Mouse (Mus musculus): ENCODE data around the gene Dzip1l. TPM values are rescaled to one million over a fixed set of nuclear protein-coding genes. Genes with fewer than 3 reads are reported as not detected.
A peak's percentile ranks its signal among the peaks of the same experiment; 100 is the strongest.
"Not testable (repeated sequence)": the region's sequence is repeated elsewhere in the genome, so short reads cannot be mapped to it uniquely, and the experiment has no call there.

The Dzip1l gene
- 0.54 and 0.69 TPM in 2 replicates for polyA plus RNA-seq (2012; rRNA removed)

DNA sequence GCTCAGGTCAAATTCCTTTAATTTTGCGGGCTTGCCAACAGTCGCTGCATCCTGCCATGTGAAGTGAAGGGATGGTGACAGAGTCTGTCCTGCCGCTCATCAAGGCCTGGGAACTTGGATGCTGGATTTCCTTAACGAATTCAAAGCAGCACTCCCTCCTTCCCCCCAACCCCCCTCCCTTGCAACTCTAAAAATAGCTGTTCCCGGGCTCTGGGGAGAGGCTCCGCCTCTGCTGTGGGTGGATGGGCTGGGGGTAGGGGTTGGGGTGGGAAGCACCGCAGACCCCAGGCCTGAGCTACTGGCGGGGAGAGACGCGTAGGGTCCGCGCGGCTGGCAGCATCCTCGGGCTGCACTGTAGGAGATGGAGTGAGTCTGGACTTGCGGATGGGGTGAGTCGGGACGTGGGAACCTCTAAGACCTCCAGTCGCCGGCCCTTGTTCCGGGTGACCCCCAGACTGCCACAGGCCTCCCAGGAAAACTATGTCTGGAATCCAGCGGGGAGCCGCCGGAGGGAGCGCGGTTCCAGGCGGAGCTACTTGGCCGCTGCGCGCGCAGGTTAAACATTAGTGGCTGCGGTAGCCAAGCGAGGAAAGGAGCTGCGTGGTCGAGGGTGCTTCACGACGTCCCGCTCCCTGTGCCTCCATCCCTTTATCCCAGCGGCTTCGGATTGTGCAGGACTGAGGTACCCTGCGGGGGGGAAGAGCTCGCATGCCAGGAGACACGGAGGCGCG lies at the start of gene Dzip1l:
Dzip1l (plus strand) TSS at position 216 of the 731 bp plus-strand sequence.
- H3K4me1 ChIP-seq (ENCODE audit: control insufficient read depth, insufficient read depth, low read length), result peaks cover 3% of the 10 kb centered on the region
- H3K27ac ChIP-seq (ENCODE audit: control insufficient read depth, insufficient read depth, low read depth, low read length), result peak within 1 kb of the TSS; percentile 57
- H3K27me3 ChIP-seq (ENCODE audit: control insufficient read depth, insufficient read depth, low read length), result no peaks in the 10 kb centered on the region
- H3K4me3 ChIP-seq (ENCODE audit: control insufficient read depth, low read depth, low read length), result peak within 1 kb of the TSS; percentile 76
- H3K36me3 ChIP-seq (ENCODE audit: control insufficient read depth, insufficient read depth, low read length), result no peaks in the 10 kb centered on the region
- TF ChIP-seq CTCF (IDR thresholded peaks at IDR 0.05; ENCODE audit: control insufficient read depth, insufficient read depth, insufficient replicate concordance, low read depth, low read length) (no peak), POLR2A (IDR thresholded peaks at IDR 0.05; ENCODE audit: control insufficient read depth, low read depth, low read length) (no peak)

DNA sequence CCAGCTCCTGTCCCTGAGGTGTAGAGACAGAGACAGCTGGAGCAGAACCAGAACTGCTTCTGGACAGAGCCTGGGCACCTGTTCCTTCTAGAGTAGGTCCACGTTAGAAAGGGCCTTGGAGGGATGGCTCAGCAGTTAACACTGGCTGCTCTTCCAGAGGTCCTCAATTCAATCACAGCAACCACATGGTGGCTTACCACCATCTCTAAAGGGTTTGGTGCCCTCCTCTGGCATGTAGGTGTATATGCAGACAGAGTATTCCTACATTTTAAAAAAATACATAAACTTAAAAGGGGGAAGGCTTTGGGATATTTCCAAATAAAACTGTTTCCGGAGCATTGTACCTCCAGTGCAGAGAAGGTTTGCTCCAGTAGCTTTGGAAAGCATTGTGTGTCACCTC lies 48.6 kb upstream of the Dzip1l start:
- H3K27me3 ChIP-seq (ENCODE audit: control insufficient read depth, insufficient read depth, low read length), result no peaks in the 10 kb centered on the region
- H3K27ac ChIP-seq (ENCODE audit: control insufficient read depth, insufficient read depth, low read depth, low read length), result no peak overlapping the region
- H3K36me3 ChIP-seq (ENCODE audit: control insufficient read depth, insufficient read depth, low read length), result peaks cover 3% of the 10 kb centered on the region; the same call in 1 of the 2 replicates
- no peak overlapping the region for H3K4me3 ChIP-seq (ENCODE audit: control insufficient read depth, low read depth, low read length)
- H3K4me1 ChIP-seq (ENCODE audit: control insufficient read depth, insufficient read depth, low read length), result no peaks in the 10 kb centered on the region; the same call in 1 of the 2 replicates
- TF ChIP-seq CTCF (IDR thresholded peaks at IDR 0.05; ENCODE audit: control insufficient read depth, insufficient read depth, insufficient replicate concordance, low read depth, low read length) (no peak), POLR2A (IDR thresholded peaks at IDR 0.05; ENCODE audit: control insufficient read depth, low read depth, low read length) (no peak)

DNA sequence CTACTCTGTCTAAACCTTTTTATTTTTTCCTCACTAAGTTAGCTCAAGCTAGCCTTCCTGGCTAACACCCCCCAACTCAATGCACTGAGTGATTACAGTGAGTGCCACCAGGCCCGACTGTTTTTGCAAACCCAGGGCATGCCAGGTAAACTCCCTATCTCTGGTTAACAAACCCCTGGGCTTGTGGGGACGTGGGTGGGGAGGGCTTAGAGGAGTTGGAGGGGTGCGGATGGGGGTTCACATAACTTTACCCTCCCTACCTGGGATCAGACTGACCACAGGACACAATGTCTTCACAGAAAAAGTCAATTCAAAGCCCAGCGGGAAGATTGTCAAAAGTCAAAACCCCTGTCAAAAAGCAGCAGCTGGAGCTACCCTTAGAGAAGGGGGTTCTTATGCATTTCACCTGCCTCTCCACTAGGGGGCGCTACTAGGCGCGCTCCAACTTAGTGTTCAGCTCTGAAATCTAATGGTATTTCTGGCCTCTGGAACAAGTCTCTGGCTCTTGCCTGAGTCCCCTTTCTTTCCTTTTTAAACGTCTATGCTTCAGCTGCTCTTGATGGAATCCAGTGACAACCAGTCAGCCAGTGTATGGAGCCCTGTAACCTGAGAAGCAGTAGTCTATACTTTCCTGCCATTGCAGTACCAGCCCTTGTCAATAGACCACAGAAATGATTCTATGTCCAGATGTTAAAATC lies 41.6 kb upstream of the Dzip1l start:
- no peak overlapping the region for H3K27ac ChIP-seq (ENCODE audit: control insufficient read depth, insufficient read depth, low read depth, low read length)

DNA sequence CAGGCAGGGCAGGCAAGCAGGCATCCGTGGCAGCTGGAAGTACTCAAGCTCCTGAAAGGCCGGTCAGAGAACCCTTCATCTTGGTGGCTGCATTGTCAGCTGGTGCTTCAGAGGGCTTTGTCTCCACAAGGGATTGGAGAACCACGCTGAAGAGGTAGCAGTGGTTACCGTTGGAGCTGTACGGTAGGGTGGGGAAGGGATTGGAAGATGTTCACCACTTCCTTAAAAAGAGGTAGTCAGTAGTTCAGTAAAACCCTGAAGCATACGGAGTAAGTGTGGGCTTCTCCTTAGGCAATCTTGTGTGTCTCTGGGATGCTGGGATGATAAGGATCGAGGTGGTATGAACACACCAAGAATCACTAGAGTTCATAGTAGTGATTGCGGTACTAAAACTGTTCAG lies 38.2 kb upstream of the Dzip1l start:
- Histone ChIP-seq H3K4me3 (ENCODE audit: control insufficient read depth, low read depth, low read length) (no peak overlapping the region), H3K27me3 (ENCODE audit: control insufficient read depth, insufficient read depth, low read length) (no peaks in the 10 kb centered on the region), H3K4me1 (ENCODE audit: control insufficient read depth, insufficient read depth, low read length) (0 out of 2 replicates have a peak, but pooled peaks cover 2% of the 10 kb centered on the region), H3K36me3 (ENCODE audit: control insufficient read depth, insufficient read depth, low read length) (no peaks in the 10 kb centered on the region), H3K27ac (ENCODE audit: control insufficient read depth, insufficient read depth, low read depth, low read length) (no peak overlapping the region)
- TF ChIP-seq POLR2A (IDR thresholded peaks at IDR 0.05; ENCODE audit: control insufficient read depth, low read depth, low read length) (no peak), CTCF (IDR thresholded peaks at IDR 0.05; ENCODE audit: control insufficient read depth, insufficient read depth, insufficient replicate concordance, low read depth, low read length) (no peak)

More for the DNA sequence above, 41.6 kb upstream of the Dzip1l start:
- Histone ChIP-seq H3K27me3 (ENCODE audit: control insufficient read depth, insufficient read depth, low read length) (no peaks in the 10 kb centered on the region), H3K36me3 (ENCODE audit: control insufficient read depth, insufficient read depth, low read length) (peaks cover 2% of the 10 kb centered on the region; the same call in 1 of the 2 replicates), H3K4me1 (ENCODE audit: control insufficient read depth, insufficient read depth, low read length) (0 out of 2 replicates have a peak, but pooled peaks cover 2% of the 10 kb centered on the region), H3K4me3 (ENCODE audit: control insufficient read depth, low read depth, low read length) (no peak overlapping the region)
- TF ChIP-seq CTCF (IDR thresholded peaks at IDR 0.05; ENCODE audit: control insufficient read depth, insufficient read depth, insufficient replicate concordance, low read depth, low read length), result peak; percentile 87
- TF ChIP-seq POLR2A (IDR thresholded peaks at IDR 0.05; ENCODE audit: control insufficient read depth, low read depth, low read length), result no peak

DNA sequence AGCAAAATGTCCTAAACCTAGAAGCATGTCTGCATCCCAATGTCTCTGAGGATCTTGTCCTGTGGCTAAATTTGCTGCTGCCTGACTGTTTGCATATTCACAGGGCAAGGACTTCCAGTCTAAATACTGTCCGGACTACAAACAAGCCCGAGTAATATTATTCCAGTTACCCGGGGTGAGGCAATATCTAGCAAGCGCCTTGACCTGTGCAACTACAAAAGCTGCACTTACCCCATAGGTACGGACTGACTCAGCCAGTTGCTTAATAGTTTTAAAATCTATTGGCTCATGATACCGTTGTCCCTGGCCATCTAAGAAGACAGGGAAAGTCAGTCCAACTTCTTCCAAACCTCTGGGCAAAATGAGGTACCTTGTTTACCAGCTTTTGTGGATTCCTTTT lies 30.2 kb upstream of the Dzip1l start:
- H3K27me3 ChIP-seq (ENCODE audit: control insufficient read depth, insufficient read depth, low read length); H3K36me3 ChIP-seq (ENCODE audit: control insufficient read depth, insufficient read depth, low read length); H3K4me1 ChIP-seq (ENCODE audit: control insufficient read depth, insufficient read depth, low read length); H3K4me3 ChIP-seq (ENCODE audit: control insufficient read depth, low read depth, low read length); H3K27ac ChIP-seq (ENCODE audit: control insufficient read depth, insufficient read depth, low read depth, low read length): not testable (repeated sequence)

- no peak for TF ChIP-seq CTCF (IDR thresholded peaks at IDR 0.05; ENCODE audit: control insufficient read depth, insufficient read depth, insufficient replicate concordance, low read depth, low read length)
- TF ChIP-seq POLR2A (IDR thresholded peaks at IDR 0.05; ENCODE audit: control insufficient read depth, low read depth, low read length), result no peak
- H3K4me1 ChIP-seq (ENCODE audit: control insufficient read depth, insufficient read depth, low read length), result no peaks in the 10 kb centered on the region
These were observed 25.7 kb upstream of the Dzip1l start for GRCm38 (mm10) chr9:99603566-99603965.

GRCm38 (mm10) chr9:99612202-99612601 lies 17.1 kb upstream of the Dzip1l start, which contains the start of gene A4gnt:
A4gnt (plus strand) TSS chr9:99612502.
- H3K27me3 ChIP-seq (ENCODE audit: control insufficient read depth, insufficient read depth, low read length), result no peaks in the 10 kb centered on the region
- H3K4me3 ChIP-seq (ENCODE audit: control insufficient read depth, low read depth, low read length), result no peak within 1 kb of the TSS

More at GRCm38 (mm10) chr9:99603566-99603965, 25.7 kb upstream of the Dzip1l start:
- H3K27ac ChIP-seq (ENCODE audit: control insufficient read depth, insufficient read depth, low read depth, low read length), result no peak overlapping the region
- no peaks in the 10 kb centered on the region for H3K36me3 ChIP-seq (ENCODE audit: control insufficient read depth, insufficient read depth, low read length)
- no peaks in the 10 kb centered on the region for H3K27me3 ChIP-seq (ENCODE audit: control insufficient read depth, insufficient read depth, low read length)
- no peak overlapping the region for H3K4me3 ChIP-seq (ENCODE audit: control insufficient read depth, low read depth, low read length)

More at GRCm38 (mm10) chr9:99612202-99612601, 17.1 kb upstream of the Dzip1l start, which contains the start of gene A4gnt:
- no peaks in the 10 kb centered on the region for H3K4me1 ChIP-seq (ENCODE audit: control insufficient read depth, insufficient read depth, low read length)
- no peaks in the 10 kb centered on the region for H3K36me3 ChIP-seq (ENCODE audit: control insufficient read depth, insufficient read depth, low read length)
- TF ChIP-seq CTCF (IDR thresholded peaks at IDR 0.05; ENCODE audit: control insufficient read depth, insufficient read depth, insufficient replicate concordance, low read depth, low read length) (no peak), POLR2A (IDR thresholded peaks at IDR 0.05; ENCODE audit: control insufficient read depth, low read depth, low read length) (no peak)
- no peak within 1 kb of the TSS for H3K27ac ChIP-seq (ENCODE audit: control insufficient read depth, insufficient read depth, low read depth, low read length)
